Mouse (Mus musculus) lung, postnatal 0 days (tissue): ENCODE measurements at regions not wholly inside any gene's neighbourhood (a gene's known extent, or its start where the extent isn't known, plus 50 kb on each side); places are given as distances from the start of the nearest gene placed in this dataset.

Experiments used
- CTCF ChIP-seq: IDR thresholded peaks from 2 replicates; pipeline ENCODE4 v1.5.1; 2016; ENCODE audit warnings: antibody characterized with exemption, mild to moderate bottlenecking
- EP300 ChIP-seq: IDR thresholded peaks from 2 replicates; pipeline ENCODE4 v1.6.1; 2016; ENCODE audit warnings: antibody characterized with exemption, mild to moderate bottlenecking, control low read depth

DNA sequence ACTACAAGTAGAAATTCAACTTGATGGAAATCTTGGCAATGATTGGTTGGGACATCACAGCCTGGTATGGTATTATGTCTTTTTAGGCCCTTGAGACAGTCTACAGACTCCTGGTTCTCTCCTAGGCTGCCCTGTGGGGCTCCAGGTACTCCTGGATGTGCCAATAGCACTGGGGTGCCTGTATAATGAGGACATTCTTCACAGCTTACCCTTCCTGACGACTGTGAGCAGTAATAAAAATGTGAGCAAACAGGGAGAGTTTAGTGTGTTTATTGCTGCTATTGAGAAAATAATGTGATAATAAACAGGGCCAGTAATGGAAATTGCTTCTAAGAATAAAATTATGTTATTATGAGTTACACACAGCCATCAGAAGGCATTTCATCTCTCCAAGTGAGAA, 150.2 kb downstream of the Fam84a start:
- TF ChIP-seq CTCF (no peak), EP300 (no peak)
